Mouse (Mus musculus) lung, embryonic 14.5 days (tissue): ENCODE measurements around the gene Zmiz2. TPM values are rescaled to one million over a fixed set of nuclear protein-coding genes. Genes with fewer than 3 reads are reported as not detected.
"Not testable (repeated sequence)": the region's sequence is repeated elsewhere in the genome, so short reads cannot be mapped to it uniquely, and the experiment has no call there.

ENCODE experiments used
- ATAC-seq: fragments of 200-750 bp; cut with Nextera tagmentation; 2 replicates; pipeline ENCODE4 v1.8.0; 2017; ENCODE audit warnings: mild to moderate bottlenecking, moderate TSS enrichment, moderate library complexity; ENCODE audit not compliant: insufficient read depth
- DNase-seq: peaks from one replicate; pipeline ENCODE4 v3.0.0-alpha.2; 2015
- H3K27ac ChIP-seq: fragments of 300-500 bp; sonication (generic); 2 replicates; pipeline ENCODE4 v1.5.1; 2014; ENCODE audit warnings: low read depth, mild to moderate bottlenecking, moderate library complexity
- H3K27me3 ChIP-seq: fragments of 300-500 bp; sonication (generic); 2 replicates; pipeline ENCODE4 v1.6.1; 2014; ENCODE audit warnings: low read length, control low read depth; ENCODE audit not compliant: insufficient read depth
- H3K36me3 ChIP-seq: fragments of 300-500 bp; sonication (generic); 2 replicates; pipeline ENCODE4 v1.6.1; 2014; ENCODE audit warnings: control low read depth; ENCODE audit not compliant: insufficient read depth
- H3K4me1 ChIP-seq: fragments of 300-500 bp; sonication (generic); 2 replicates; pipeline ENCODE4 v1.6.1; 2014; ENCODE audit warnings: antibody characterized with exemption, control low read depth; ENCODE audit not compliant: insufficient read depth
- H3K4me2 ChIP-seq: fragments of 300-500 bp; sonication (generic); 2 replicates; pipeline ENCODE4 v1.6.1; 2014; ENCODE audit warnings: mild to moderate bottlenecking
- H3K4me3 ChIP-seq: fragments of 300-500 bp; sonication (generic); 2 replicates; pipeline ENCODE4 v1.5.1; 2014; ENCODE audit warnings: low read depth, low read length
- H3K9ac ChIP-seq: fragments of 300-500 bp; sonication (generic); 2 replicates; pipeline ENCODE4 v1.6.1; 2014
- H3K9me3 ChIP-seq: fragments of 300-500 bp; sonication (generic); 2 replicates; pipeline ENCODE4 v1.6.1; 2016; ENCODE audit warnings: low read depth, low read length, control low read depth
- CTCF ChIP-seq: IDR thresholded peaks from 2 replicates; pipeline ENCODE4 v1.5.1; 2016; ENCODE audit warnings: antibody characterized with exemption, low read depth
- WGBS: fragments of 180-500 bp; shearing (Covaris S2); extraction: QIAGEN DNeasy Blood & Tissue Kit; methylation state at CpG from one replicate; pipeline ENCODE4 v1.1.7; 2014; 5-methylcytosine and 5-hydroxymethylcytosine counted together
- polyA plus RNA-seq: library from polyadenylated mRNA; unstranded; fragments of >200 nt; fragmentation: Nextera tagmentation; extraction: Ambion mirVana; gene quantifications from 2 replicates; pipeline ENCODE4 v1.2.1, GENCODE M21; 2014

Gene Zmiz2
- polyA plus RNA-seq, 1 experiment from 2014 or later = 12.9 TPM

DNA sequence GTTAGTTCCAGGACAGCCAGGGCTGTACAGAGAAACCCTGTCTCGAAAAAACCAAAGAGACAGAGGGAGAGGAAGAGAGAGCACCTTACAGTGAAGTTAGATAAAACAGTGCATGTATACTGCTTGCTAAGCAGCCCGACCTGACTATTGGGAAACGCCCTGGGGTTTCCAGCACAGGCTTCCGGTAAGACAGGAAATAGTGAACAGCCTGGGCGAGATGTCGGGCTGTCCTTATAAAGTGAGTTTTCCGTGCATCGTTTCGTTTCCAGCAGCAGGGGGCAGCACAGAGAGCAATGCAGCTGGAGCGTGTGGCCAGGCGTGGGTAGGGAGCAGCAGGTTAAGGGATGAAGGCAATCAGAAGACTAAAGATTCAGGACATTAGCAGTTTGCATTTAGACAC is 23.0 kb upstream of the Zmiz2 start:
- H3K27ac ChIP-seq = no peak overlapping the region
- H3K27me3 ChIP-seq = no peaks in the 10 kb centered on the region
- ATAC-seq (peak; percentile 49; the same call in 1 of the 2 replicates), DNase-seq (peak; percentile 87)
- H3K4me2 ChIP-seq = no peak overlapping the region
- 18% methylated on average over 11 of the region's 11 CpGs for WGBS
- no peak overlapping the region for H3K4me3 ChIP-seq
- no peaks in the 10 kb centered on the region for H3K9me3 ChIP-seq
- H3K4me1 ChIP-seq = no peaks in the 10 kb centered on the region
- peak; percentile 84 for TF ChIP-seq CTCF
- no peak overlapping the region for H3K9ac ChIP-seq
- no peaks in the 10 kb centered on the region for H3K36me3 ChIP-seq

DNA sequence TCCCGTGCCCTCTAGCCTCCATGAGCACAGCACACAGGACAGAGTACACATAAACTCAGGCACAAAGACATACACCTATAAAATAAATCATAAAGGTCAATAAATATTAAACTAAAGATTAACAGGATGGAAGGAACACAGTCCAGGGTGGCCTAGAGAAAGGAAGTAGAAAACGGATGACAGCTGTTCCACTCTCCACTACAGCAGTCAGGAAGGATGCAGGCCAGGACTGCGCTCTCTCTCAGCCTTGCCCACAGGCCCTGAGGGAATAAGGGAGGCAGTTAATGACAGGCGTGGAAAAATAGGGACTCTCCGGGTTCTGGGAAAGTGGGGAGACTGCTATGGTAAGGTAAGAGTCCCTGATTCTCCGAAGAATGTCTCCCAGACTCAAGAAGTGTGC is 22.4 kb upstream of the Zmiz2 start:
- WGBS = 69% methylated on average over 6 of the region's 6 CpGs
- DNase-seq = no peak
- no peaks in the 10 kb centered on the region for H3K27me3 ChIP-seq
- H3K4me3 ChIP-seq = no peak overlapping the region
- no peak overlapping the region for H3K4me2 ChIP-seq
- no peak for TF ChIP-seq CTCF
- no peaks in the 10 kb centered on the region for H3K36me3 ChIP-seq
- no peak overlapping the region for H3K9ac ChIP-seq
- no peaks in the 10 kb centered on the region for H3K4me1 ChIP-seq
- no peaks in the 10 kb centered on the region for H3K9me3 ChIP-seq
- H3K27ac ChIP-seq = no peak overlapping the region
- peak; percentile 47 for ATAC-seq

DNA sequence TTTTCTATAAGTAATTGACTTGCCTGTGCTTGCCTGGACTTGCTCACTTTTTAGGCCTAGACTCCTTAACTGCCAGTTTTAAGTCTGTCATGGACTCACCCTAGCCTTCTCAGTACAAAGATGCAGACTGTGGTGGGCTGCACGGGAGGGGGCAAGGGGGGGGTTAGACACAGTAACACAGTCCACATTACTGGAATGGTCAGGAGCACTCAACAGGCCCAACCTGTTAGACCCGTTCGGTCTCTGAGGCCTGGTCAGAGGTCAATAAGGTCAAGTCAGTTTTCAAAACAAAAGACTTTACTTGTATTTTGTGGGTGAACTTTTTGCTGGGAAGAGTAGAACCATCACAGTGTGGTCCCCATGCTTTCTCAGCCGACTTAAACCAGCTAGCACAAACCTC is 21.7 kb upstream of the Zmiz2 start:
- whole genome bisulfite sequencing = 58% methylated on average over 4 of the region's 4 CpGs
- no peak for DNase-seq
- H3K27ac ChIP-seq = no peak overlapping the region

DNA sequence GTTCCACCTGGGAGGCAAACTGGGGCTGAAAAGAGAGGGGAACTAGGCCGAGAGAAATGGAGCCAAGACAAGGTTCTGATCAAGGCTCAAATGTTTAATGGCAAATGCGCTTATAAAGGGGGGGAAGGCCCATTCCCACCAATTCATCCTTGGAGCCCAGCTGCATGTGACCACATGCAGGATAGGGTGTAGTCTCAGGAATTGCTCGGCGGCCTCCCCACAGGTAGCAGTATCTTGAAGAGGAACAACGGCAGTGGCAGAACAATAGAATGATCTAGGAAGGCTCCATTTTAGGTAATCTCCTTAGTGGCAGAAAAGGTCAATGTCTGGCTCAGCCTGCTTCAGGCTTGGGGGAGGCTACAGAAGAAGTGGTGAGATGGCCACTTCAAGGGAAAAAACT is 20.9 kb upstream of the Zmiz2 start:
- H3K4me3 ChIP-seq, DNase-seq, H3K9me3 ChIP-seq, H3K27me3 ChIP-seq, H3K4me1 ChIP-seq, H3K4me2 ChIP-seq, H3K36me3 ChIP-seq, H3K9ac ChIP-seq, ATAC-seq, H3K27ac ChIP-seq: not testable (repeated sequence)
- WGBS = 80% methylated on average over 5 of the region's 5 CpGs

More for the DNA sequence above, 21.7 kb upstream of the Zmiz2 start:
- H3K9ac ChIP-seq = no peak overlapping the region
- ATAC-seq = no peak
- no peaks in the 10 kb centered on the region for H3K36me3 ChIP-seq
- no peaks in the 10 kb centered on the region for H3K9me3 ChIP-seq
- H3K4me3 ChIP-seq = no peak overlapping the region
- no peaks in the 10 kb centered on the region for H3K27me3 ChIP-seq
- no peaks in the 10 kb centered on the region for H3K4me1 ChIP-seq
- TF ChIP-seq CTCF = no peak
- H3K4me2 ChIP-seq = no peak overlapping the region

DNA sequence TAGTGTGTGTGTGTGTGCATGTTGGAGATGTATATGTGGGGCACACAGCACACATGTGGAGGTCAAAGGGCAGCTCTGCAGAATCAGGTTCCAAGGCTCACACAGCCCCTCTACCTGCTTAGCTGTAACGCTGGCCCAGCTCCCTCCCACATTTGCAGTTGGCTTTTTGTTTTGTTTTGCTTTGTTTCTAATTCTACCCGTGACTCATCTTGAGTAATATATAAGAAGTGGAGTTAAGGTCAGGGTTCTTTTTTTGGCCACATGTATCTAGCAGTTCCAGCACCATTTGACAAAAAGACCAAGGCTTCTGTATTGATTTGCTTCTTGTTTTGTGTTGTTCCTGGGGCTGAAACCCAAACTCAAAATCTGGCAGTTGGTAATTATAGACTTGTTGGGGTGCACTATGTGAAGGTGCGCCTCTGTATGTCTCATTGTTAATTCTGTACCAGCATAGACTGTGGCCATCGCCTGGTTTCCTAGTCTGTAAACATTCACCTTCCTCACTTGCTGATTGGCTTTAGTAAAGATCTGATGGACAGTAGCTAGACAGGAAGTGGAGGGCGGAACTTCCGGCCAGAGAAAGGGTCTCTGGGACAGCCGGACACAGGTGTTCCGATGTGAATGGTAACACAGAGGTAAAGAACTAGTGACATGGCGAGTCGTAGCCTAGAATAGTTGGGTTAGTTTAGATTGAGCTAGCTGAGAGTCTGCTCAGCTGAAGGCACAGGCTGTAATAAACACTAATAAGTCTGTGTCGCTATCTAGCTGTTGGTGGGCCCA is 17.3 kb upstream of the Zmiz2 start:
- DNase-seq = no peak
- Histone ChIP-seq H3K36me3 (no peaks in the 10 kb centered on the region), H3K9me3 (no peaks in the 10 kb centered on the region), H3K27ac (no peak overlapping the region), H3K4me3 (no peak overlapping the region), H3K4me1 (no peaks in the 10 kb centered on the region), H3K27me3 (no peaks in the 10 kb centered on the region), H3K4me2 (no peak overlapping the region), H3K9ac (no peak overlapping the region)
- 80% methylated on average over 11 of the region's 11 CpGs for WGBS
- no peak for ATAC-seq
- TF ChIP-seq CTCF = no peak

DNA sequence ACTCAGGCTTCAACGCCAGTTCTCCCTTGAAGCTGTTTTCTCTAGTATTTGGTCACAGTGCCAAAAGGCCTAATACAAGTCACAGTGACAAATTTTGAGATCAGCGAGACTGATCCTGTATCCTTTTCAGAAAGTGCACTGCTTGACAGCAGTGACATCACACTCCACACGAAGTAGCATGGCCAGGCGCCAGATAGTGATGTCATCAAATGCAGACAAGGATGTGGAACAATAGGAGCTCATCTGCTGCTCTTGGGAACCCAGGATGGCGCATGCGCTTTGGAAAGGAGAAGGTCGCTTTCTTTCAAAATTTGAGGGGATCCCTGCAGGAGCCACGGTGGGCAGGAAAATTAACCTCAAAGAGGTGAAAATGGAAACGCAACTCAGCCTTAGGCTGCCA is 16.1 kb upstream of the Zmiz2 start:
- 88% methylated on average over 9 of the region's 9 CpGs for WGBS
- H3K36me3 ChIP-seq = no peaks in the 10 kb centered on the region
- H3K9ac ChIP-seq = no peak overlapping the region
- no peaks in the 10 kb centered on the region for H3K9me3 ChIP-seq
- H3K27me3 ChIP-seq = no peaks in the 10 kb centered on the region
- H3K4me2 ChIP-seq = no peak overlapping the region
- ATAC-seq (no peak), DNase-seq (no peak)
- no peaks in the 10 kb centered on the region for H3K4me1 ChIP-seq
- H3K4me3 ChIP-seq = no peak overlapping the region
- no peak for TF ChIP-seq CTCF
- H3K27ac ChIP-seq = no peak overlapping the region

DNA sequence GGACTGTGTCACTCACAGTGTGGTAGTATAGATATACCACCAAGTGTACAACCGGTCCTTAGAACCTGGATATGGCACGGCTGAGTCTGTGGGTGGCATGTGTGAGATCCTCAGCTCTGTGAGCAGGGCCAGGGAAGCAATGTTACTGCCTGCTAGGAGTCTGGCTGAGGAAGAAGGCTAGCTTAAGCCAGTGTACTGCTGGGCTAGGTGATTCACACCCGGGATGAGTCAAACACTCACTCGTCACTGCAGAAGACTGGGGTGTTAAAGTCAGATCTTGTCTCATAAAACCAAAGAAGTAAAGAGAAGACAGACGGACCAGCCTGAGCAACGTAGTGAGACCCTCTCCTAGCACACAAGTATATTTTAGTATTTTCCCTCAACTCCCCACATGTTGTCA is 8.0 kb upstream of the Zmiz2 start:
- H3K4me1 ChIP-seq = no peaks in the 10 kb centered on the region
- H3K9me3 ChIP-seq = no peaks in the 10 kb centered on the region
- no peak overlapping the region for H3K4me2 ChIP-seq
- no peak for TF ChIP-seq CTCF
- WGBS = 75% methylated on average over 6 of the region's 6 CpGs
- H3K4me3 ChIP-seq = no peak overlapping the region
- H3K9ac ChIP-seq = no peak overlapping the region
- ATAC-seq = no peak
- no peaks in the 10 kb centered on the region for H3K36me3 ChIP-seq
- H3K27me3 ChIP-seq = no peaks in the 10 kb centered on the region
- H3K27ac ChIP-seq = no peak overlapping the region
- DNase-seq = no peak
